Mouse (Mus musculus) C2C12 (cell line): ENCODE measurements around the gene Cmas.

Experiments
- CEBPB ChIP-seq: IDR thresholded peaks from one replicate; pipeline ENCODE4 v1.6.1; 2011; ENCODE audit warnings: low read depth, mild to moderate bottlenecking, control low read depth, moderate library complexity
- CTCF ChIP-seq: IDR thresholded peaks from one replicate; pipeline ENCODE4 v1.5.1; 2011; ENCODE audit not compliant: control insufficient read depth, insufficient read depth, insufficient read length
- MAX ChIP-seq: IDR thresholded peaks from one replicate; pipeline ENCODE4 v1.6.1; 2011; ENCODE audit warnings: mild to moderate bottlenecking, control low read depth
- MYOD1 ChIP-seq: IDR thresholded peaks from one replicate; pipeline ENCODE4 v1.6.1; 2011; ENCODE audit warnings: low read depth; ENCODE audit not compliant: control insufficient read depth, insufficient read length
- MYOG ChIP-seq: IDR thresholded peaks from one replicate; pipeline ENCODE4 v1.6.1; 2011; ENCODE audit not compliant: control insufficient read depth, insufficient read length; ENCODE audit errors: extremely low read depth
- USF1 ChIP-seq: IDR thresholded peaks from one replicate; pipeline ENCODE4 v1.6.1; 2011; ENCODE audit warnings: low read depth, mild to moderate bottlenecking, control low read depth, moderate library complexity

- TF ChIP-seq CTCF (no peak), CEBPB (no peak), MAX (no peak), MYOG (no peak), MYOD1 (no peak), USF1 (no peak)
Observed at GRCm38 (mm10) chr6:142788042-142788987, 31.8 kb downstream of the Cmas start.
